Mouse (Mus musculus) olfactory bulb, adult 2 months (tissue): Measurements from ENCODE around the gene Pcf11.

ENCODE experiments used
- CTCF ChIP-seq: fragments of 200-500 bp; IDR thresholded peaks from 2 replicates; pipeline ENCODE4 v1.5.1; 2012; ENCODE audit warnings: low read depth, mild to moderate bottlenecking, low read length, moderate library complexity; ENCODE audit not compliant: insufficient read depth
- POLR2A ChIP-seq: fragments of 200-500 bp; IDR thresholded peaks from 2 replicates; pipeline ENCODE4 v1.6.1; 2012; ENCODE audit warnings: mild to moderate bottlenecking, low read depth, low read length, moderate library complexity; ENCODE audit not compliant: insufficient read depth

DNA sequence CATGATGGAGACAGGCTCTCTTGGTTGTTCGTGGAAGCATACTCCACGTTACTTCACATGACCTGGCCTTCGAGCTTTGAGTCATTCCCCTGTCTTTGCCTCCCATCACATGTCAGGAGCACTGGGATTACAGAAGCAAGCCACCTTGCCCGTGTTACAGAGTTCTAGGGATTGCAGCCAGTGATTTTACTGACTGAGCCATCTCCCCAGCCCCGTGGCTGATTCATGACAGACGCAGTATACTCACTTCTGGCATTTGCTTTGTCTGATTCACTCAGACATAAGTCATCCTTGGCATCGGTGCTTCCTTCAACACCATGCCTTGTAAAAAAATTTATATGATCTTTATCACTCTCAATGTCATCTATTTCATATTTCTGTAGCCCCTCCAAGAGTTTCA, 64.8 kb downstream of the Pcf11 start:
- TF ChIP-seq POLR2A, result no peak
- no peak for TF ChIP-seq CTCF
